Mouse (Mus musculus) left cerebral cortex, postnatal 10 days (tissue): ENCODE data around the gene Parpbp. TPM values are rescaled to one million over a fixed set of nuclear protein-coding genes. Genes with fewer than 3 reads are reported as not detected.

Experiments
- DNase-seq, 2 experiments: peaks; one replicate each; pipeline ENCODE4 v3.0.0; 2021 to 2022; ENCODE audit warnings: low spot score in 2 of 2, mixed read lengths in 1 of 2; ENCODE audit errors: extremely low spot score in 1 of 2
- intact Hi-C: fragments of 180-260 bp; cut with DNase I; formaldehyde crosslinking; loops from one replicate; pipeline ENCODE4 v1.15.1; 2025
- total RNA-seq, 2 experiments: library from RNA; stranded (reverse); gene quantifications; 2 replicates each; pipeline ENCODE4 v1.2.3; 2021

Gene Parpbp
- total RNA-seq, 2 experiments from 2014 or later, result 2.8 to 2.9 TPM

GRCm38 (mm10) chr10:88046098-88046771, 100.5 kb downstream of the Parpbp start:
- intact Hi-C loops, result no loop called here
- DNase-seq, result peak in 1 of 2 experiments; percentile 26

GRCm38 (mm10) chr10:88044297-88044696, 102.4 kb downstream of the Parpbp start:
- DNase-seq, result no peak
- intact Hi-C loops, result no loop called here

Other genes starting within 250 kb of the Parpbp start
- gene Pmch, start 55.9 kb downstream of the Parpbp start, total RNA-seq, result not detected
- 1 to 10 TPM; 7.3 to 7.4 TPM for gene Nup37, start 51 bp upstream of the Parpbp start, total RNA-seq
- 10 to 100 TPM; 22.0 to 24.6 TPM for gene Washc3, start 54.2 kb upstream of the Parpbp start, total RNA-seq
- 1 to 10 TPM in 1 of 2 experiments, under 1 TPM in 1; 0.94 to 1.6 TPM for gene Dram1, start 232.1 kb upstream of the Parpbp start, total RNA-seq
- gene Gnptab, start 232.2 kb upstream of the Parpbp start, total RNA-seq, result 100 to 1,000 TPM; 101 to 102 TPM